Mouse (Mus musculus): ENCODE results near the gene 2210408I21Rik. TPM values are rescaled to one million over a fixed set of nuclear protein-coding genes. Genes with fewer than 3 reads are reported as not detected.
"Not testable (repeated sequence)": the region's sequence is repeated elsewhere in the genome, so short reads cannot be mapped to it uniquely, and the experiment has no call there.

Gene 2210408I21Rik
- polyA plus RNA-seq (2017; shearing (Covaris generic)), result 1 to 10 TPM; 2.7 to 3.5 (median 3.1) TPM

- peak; percentile 95 for ATAC-seq
These were observed at the start of gene 2210408I21Rik, which contains the start of gene Slf1 for GRCm38 (mm10) chr13:77134931-77135620. Gene 2210408I21Rik (plus strand): TSS chr13:77135540. Gene Slf1 (minus strand): TSS chr13:77135473.

GRCm38 (mm10) chr13:77092876-77093275, 42.5 kb upstream of the 2210408I21Rik start:
- not testable (repeated sequence) for ATAC-seq

- ATAC-seq, result no peak
These were observed 27.6 kb upstream of the 2210408I21Rik start for GRCm38 (mm10) chr13:77107734-77108133.

GRCm38 (mm10) chr13:77118695-77119094, 16.6 kb upstream of the 2210408I21Rik start:
- no peak for ATAC-seq

- ATAC-seq, result no peak
These were observed 10.2 kb upstream of the 2210408I21Rik start for GRCm38 (mm10) chr13:77125159-77125558.

- ATAC-seq, result no peak
These were observed 7.1 kb upstream of the 2210408I21Rik start for GRCm38 (mm10) chr13:77128240-77128639.

- no peak for ATAC-seq
These were observed 4.2 kb upstream of the 2210408I21Rik start for GRCm38 (mm10) chr13:77131132-77131531.

- no peak for ATAC-seq
These were observed 261 bp downstream of the 2210408I21Rik start for GRCm38 (mm10) chr13:77135621-77135981.

GRCm38 (mm10) chr13:77140890-77141289, 5.5 kb downstream of the 2210408I21Rik start:
- ATAC-seq, result no peak

GRCm38 (mm10) chr13:77177931-77178330, 42.6 kb downstream of the 2210408I21Rik start:
- ATAC-seq, result no peak

GRCm38 (mm10) chr13:77190606-77191005, 55.3 kb downstream of the 2210408I21Rik start:
- no peak for ATAC-seq

- ATAC-seq, result no peak
These were observed 56.9 kb downstream of the 2210408I21Rik start for GRCm38 (mm10) chr13:77192201-77192600.

GRCm38 (mm10) chr13:77208764-77209418, 73.6 kb downstream of the 2210408I21Rik start:
- no peak for ATAC-seq

GRCm38 (mm10) chr13:77213196-77213595, 77.9 kb downstream of the 2210408I21Rik start:
- no peak for ATAC-seq

GRCm38 (mm10) chr13:77215460-77215859, 80.1 kb downstream of the 2210408I21Rik start:
- no peak for ATAC-seq

GRCm38 (mm10) chr13:77217672-77218280, 82.4 kb downstream of the 2210408I21Rik start:
- ATAC-seq, result no peak

- ATAC-seq, result no peak
These were observed 85.7 kb downstream of the 2210408I21Rik start for GRCm38 (mm10) chr13:77221072-77221471.

- ATAC-seq, result no peak
These were observed 121.2 kb downstream of the 2210408I21Rik start for GRCm38 (mm10) chr13:77256541-77256940.

GRCm38 (mm10) chr13:77262715-77263338, 127.5 kb downstream of the 2210408I21Rik start:
- no peak for ATAC-seq

- ATAC-seq, result no peak
These were observed 128.2 kb downstream of the 2210408I21Rik start for GRCm38 (mm10) chr13:77263400-77264179.

GRCm38 (mm10) chr13:77264481-77264880, 129.1 kb downstream of the 2210408I21Rik start:
- no peak for ATAC-seq

GRCm38 (mm10) chr13:77275172-77275747, 139.9 kb downstream of the 2210408I21Rik start:
- ATAC-seq, result no peak

Data from inflammation-experienced regulatory T-cells, adult 6 months (primary cell).